Mouse (Mus musculus) embryonic stem cell, embryonic (primary cell): Measurements from ENCODE around the gene Vmn1r163.
"Not testable (repeated sequence)": the region's sequence is repeated elsewhere in the genome, so short reads cannot be mapped to it uniquely, and the experiment has no call there.

Experiments
- CTCF ChIA-PET, 4 experiments: fragments of 300-600 bp in 2 of 4; fragments of 350-600 bp in 2 of 4; sonication (Branson Sonifier 250); formaldehyde crosslinking; loops; one replicate each; lab custom pipeline; 2022; ENCODE audit warnings: inconsistent platforms in 2 of 4; lab: Charles Lee
- POLR2A ChIA-PET, 4 experiments: fragments of 300-600 bp in 2 of 4; fragments of 350-600 bp in 2 of 4; sonication (Branson Sonifier 250); formaldehyde crosslinking; loops; one replicate each; lab custom pipeline; 2022; ENCODE audit warnings: antibody characterized with exemption in 4 of 4, inconsistent platforms in 1 of 4; lab: Charles Lee

Vmn1r163 gene

DNA sequence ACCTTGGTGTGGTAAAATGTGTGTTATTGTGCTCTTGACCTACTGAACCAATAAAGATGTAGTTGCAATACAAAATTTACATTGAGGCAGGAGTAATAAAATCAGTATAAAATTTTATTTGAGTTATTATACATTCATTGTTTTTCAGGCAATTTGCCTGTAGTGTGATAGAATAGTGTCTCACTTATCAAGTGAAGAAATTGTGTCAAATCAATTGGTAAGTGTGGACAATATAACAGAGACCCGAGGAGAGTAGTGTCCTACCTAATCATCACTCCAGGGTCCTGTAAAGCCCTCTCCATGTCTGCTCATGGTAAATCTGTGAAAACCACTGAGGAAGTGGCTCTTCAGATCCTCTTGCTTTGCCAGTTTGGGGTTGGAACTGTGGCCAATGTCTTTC is at the start of gene Vmn1r163:
Vmn1r163 (plus strand) TSS at position 301 of the 400 bp plus-strand sequence.
- POLR2A ChIA-PET, CTCF ChIA-PET: not testable (repeated sequence)

DNA sequence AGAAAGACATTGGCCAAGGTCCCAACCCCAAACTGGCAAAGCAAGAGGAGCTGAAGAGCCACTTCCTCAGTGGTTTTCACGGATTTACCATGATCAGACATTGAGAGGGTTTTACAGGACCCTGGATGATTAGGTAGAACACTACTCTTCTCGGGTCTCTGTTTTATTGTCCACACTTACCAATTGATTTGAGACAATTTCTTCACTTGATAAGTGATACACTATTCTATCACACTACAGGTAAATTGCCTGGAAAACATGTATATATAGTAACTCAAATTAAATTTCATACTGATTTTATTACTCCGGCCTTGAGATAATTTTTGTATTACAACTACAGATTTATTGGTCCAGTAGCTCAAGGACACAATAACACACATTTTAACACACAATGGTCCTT is 35.5 kb upstream of the Vmn1r163 start, which contains the start of gene Gm4216:
Gm4216 (minus strand) TSS at position 101 of the 400 bp plus-strand sequence.
- POLR2A ChIA-PET, CTCF ChIA-PET: not testable (repeated sequence)

DNA sequence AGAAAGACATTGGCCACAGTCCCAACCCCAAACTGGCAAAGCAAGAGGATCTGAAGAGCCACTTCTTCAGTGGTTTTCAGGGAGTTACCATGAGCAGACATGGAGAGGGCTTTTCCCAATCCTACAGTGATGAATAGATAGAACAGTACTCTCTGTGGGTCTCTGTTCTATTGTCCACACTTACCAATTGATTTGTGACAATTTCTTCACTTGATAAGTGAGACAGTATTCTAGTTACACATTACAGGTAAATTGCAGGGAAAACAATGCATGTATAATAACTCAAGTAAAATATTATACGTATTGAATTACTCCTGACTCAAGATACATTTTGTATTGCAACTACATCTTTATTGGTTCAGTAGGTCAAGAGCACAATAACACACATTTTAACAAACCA is 12.0 kb downstream of the Vmn1r163 start, which contains the start of gene Gm8720:
Gm8720 (minus strand) TSS at position 101 of the 400 bp plus-strand sequence.
- POLR2A ChIA-PET = not testable (repeated sequence)

More for the DNA sequence above, 12.0 kb downstream of the Vmn1r163 start, which contains the start of gene Gm8720:
- CTCF ChIA-PET = not testable (repeated sequence)
